Mouse (Mus musculus): Measurements from ENCODE around the gene Vegfd. TPM values are rescaled to one million over a fixed set of nuclear protein-coding genes. Genes with fewer than 3 reads are reported as not detected.

Vegfd gene
- polyA plus RNA-seq, 1 experiment from 2014 or later, result 0.52 TPM

DNA sequence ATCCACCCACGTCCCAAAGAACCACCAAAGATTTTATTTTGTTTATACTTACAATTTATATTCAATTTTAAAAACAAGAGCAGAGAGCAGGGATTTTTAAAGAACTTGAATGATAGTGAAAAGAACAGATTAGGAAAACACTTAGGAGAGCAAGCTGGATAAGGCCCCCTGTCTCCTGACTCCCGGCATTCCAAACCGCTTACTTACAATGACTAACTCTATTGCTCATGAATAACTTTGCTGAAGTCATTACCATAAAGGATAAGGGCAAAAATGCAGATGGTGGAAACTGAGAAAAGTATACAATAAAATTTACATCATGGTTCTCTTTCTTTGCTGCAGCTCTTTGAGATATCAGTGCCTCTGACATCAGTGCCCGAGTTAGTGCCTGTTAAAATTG is 20.9 kb downstream of the Vegfd start:
- Histone ChIP-seq H3K27me3 (no peaks in the 10 kb centered on the region), H3K27ac (no peak overlapping the region), H3K9ac (no peak overlapping the region), H3K4me3 (no peak overlapping the region), H3K36me3 (no peaks in the 10 kb centered on the region), H3K4me2 (no peak overlapping the region), H3K4me1 (replicated peaks) (no peaks in the 10 kb centered on the region), H3K9me3 (no peaks in the 10 kb centered on the region)
- ATAC-seq (ENCODE audit: low FRiP score), result no peak
- WGBS, result 85% methylated on average over 4 of the region's 4 CpGs

DNA sequence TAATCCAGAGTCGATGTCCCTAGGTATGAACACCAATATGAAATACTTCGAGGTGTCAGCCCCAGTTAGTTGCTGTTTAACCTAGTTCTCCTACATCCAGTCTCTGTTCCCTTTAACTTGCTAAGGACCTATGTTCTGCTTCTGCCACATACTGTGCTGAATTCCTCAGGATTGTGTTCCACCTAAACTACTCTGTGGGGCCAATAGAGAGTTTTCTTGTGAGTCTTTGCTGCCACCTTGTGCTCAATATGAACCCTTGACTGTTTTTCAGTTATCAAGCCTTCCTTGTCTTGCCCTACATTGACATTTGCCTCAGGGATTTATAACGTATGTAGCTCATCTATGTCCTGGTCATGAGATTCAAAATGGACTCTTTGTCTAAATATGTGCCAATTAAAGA is 25.3 kb downstream of the Vegfd start:
- no peaks in the 10 kb centered on the region for H3K4me1 ChIP-seq (replicated peaks)
- no peak overlapping the region for H3K4me2 ChIP-seq
- H3K27me3 ChIP-seq, result no peaks in the 10 kb centered on the region
- 61% methylated on average over 3 of the region's 3 CpGs for WGBS
- no peak overlapping the region for H3K4me3 ChIP-seq
- H3K9me3 ChIP-seq, result no peaks in the 10 kb centered on the region
- H3K36me3 ChIP-seq, result no peaks in the 10 kb centered on the region
- H3K9ac ChIP-seq, result no peak overlapping the region
- no peak for ATAC-seq (ENCODE audit: low FRiP score)
- H3K27ac ChIP-seq, result no peak overlapping the region

DNA sequence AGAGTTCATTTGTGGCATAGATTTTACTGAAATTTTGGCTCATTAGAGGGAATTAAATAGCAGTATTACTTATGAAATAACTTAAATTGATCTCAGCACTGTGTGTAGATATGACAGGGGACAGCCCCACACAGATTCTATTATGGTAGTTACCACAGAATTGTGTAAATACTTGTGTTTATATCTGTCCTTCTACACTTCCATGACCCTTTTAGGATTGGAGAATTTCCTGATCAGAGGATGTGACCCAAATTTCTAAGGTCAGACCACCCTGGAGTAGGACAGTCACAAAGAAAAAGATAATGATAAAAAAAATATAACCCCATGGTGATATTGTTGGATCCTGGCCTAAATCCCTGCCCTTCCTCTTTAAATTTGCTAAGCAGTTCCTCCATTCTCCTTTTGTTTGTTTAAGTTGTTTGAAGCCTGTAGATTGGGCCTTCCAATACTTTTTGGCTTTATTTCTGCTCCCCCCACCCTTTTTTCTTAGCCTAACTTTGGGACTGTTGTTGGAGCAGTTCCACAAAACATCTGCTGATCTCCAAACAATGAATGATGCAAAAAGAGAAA is 32.0 kb downstream of the Vegfd start:
- Histone ChIP-seq H3K27ac (no peak overlapping the region), H3K4me1 (replicated peaks) (no peaks in the 10 kb centered on the region), H3K27me3 (0 out of 2 replicates have a peak, but pooled peaks cover 5% of the 10 kb centered on the region), H3K4me2 (no peak overlapping the region), H3K36me3 (no peaks in the 10 kb centered on the region), H3K9ac (no peak overlapping the region), H3K4me3 (no peak overlapping the region), H3K9me3 (no peaks in the 10 kb centered on the region)
- ATAC-seq (ENCODE audit: low FRiP score), result no peak

- 85% methylated on average over 9 of the region's 9 CpGs for WGBS
- ATAC-seq (ENCODE audit: low FRiP score), result no peak
Measured at GRCm38 (mm10) chrX:164406133-164407022, 33.2 kb downstream of the Vegfd start.

DNA sequence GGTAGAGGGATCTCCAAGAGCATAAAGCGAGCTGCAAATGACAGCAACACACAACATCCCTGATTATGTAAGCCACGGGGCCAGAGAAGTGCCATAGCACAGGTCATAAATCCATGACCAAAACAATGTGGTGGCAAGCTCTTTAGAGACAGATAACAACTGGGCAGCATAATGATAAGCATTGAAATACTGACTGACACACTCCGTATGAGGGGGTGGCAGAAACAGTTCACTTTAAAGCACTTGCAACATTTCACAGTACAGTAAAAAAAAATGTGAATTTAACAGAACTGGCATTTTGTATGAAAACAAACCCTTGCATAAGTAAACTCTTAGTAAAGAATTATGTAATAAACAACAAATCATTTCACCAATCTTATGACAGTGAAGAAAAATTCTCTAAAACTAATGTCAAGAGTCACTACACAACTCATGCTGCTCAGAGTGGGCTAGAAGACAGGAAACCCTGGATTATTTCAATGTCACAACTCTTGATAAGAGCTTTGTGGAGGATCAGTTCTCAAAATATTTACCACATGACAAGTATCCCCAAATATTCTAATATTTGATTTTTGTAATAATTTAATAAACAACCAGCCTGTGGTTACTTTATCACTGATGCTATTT is 35.2 kb downstream of the Vegfd start:
- H3K36me3 ChIP-seq, result no peaks in the 10 kb centered on the region
- H3K4me3 ChIP-seq, result no peak overlapping the region
- 0 out of 2 replicates have a peak, but pooled peaks cover 5% of the 10 kb centered on the region for H3K27me3 ChIP-seq
- no peak for ATAC-seq (ENCODE audit: low FRiP score)
- 80% methylated on average over 3 of the region's 3 CpGs for WGBS
- H3K9ac ChIP-seq, result no peak overlapping the region
- H3K4me2 ChIP-seq, result no peak overlapping the region
- no peaks in the 10 kb centered on the region for H3K9me3 ChIP-seq
- no peak overlapping the region for H3K27ac ChIP-seq
- H3K4me1 ChIP-seq (replicated peaks), result no peaks in the 10 kb centered on the region

More at GRCm38 (mm10) chrX:164406133-164407022, 33.2 kb downstream of the Vegfd start:
- Histone ChIP-seq H3K27me3 (0 out of 2 replicates have a peak, but pooled peaks cover 5% of the 10 kb centered on the region), H3K4me2 (no peak overlapping the region), H3K9ac (no peak overlapping the region), H3K4me1 (replicated peaks) (no peaks in the 10 kb centered on the region), H3K9me3 (no peaks in the 10 kb centered on the region), H3K36me3 (no peaks in the 10 kb centered on the region), H3K4me3 (no peak overlapping the region), H3K27ac (no peak overlapping the region)

DNA sequence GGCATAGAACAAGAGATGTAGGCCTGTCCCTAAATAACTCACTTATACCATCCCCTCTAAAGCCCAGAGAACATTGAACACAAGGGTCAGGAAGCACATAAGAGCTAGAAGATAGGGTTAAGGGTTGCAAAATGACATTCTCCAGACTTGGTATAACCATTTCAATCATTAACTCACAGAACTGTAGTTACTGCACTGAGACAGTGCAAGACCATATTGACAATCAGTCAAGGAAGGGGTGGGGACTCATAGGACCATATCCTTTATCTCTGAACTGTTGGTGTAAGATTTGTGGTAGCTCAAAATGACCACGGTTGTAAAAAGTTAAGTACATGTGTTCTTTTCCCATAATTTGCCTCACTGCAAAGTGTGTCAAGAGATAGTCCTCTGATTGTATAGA is 37.4 kb downstream of the Vegfd start:
- Histone ChIP-seq H3K4me1 (replicated peaks) (no peaks in the 10 kb centered on the region), H3K36me3 (no peaks in the 10 kb centered on the region), H3K27me3 (0 out of 2 replicates have a peak, but pooled peaks cover 11% of the 10 kb centered on the region), H3K9ac (no peak overlapping the region), H3K4me2 (no peak overlapping the region), H3K9me3 (no peaks in the 10 kb centered on the region), H3K4me3 (no peak overlapping the region), H3K27ac (no peak overlapping the region)
- 94% methylated on average over 1 of the region's 1 CpGs for WGBS
- ATAC-seq (ENCODE audit: low FRiP score), result no peak

DNA sequence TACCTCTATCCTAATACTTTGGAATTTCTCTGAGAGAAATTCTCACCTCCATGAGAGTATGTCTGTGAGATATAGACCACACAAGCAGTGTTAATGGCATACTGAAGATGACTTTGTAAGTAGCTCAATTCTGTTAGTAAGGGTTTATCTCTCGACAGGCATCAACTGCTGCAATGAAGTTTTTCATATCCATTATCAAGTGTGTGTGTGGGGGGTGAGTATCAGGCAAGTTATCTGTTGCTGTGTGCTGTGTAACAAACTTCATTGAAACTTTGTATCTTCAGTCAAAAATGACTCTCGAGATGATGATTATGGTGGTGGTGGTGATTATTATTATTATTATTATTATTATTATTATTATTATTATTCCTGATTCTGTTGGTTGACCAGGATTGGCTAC is 43.6 kb downstream of the Vegfd start:
- peaks cover 7% of the 10 kb centered on the region for H3K4me1 ChIP-seq (replicated peaks)
- no peaks in the 10 kb centered on the region for H3K9me3 ChIP-seq
- peaks cover 6% of the 10 kb centered on the region; the same call in 1 of the 2 replicates for H3K27me3 ChIP-seq
- H3K36me3 ChIP-seq, result no peaks in the 10 kb centered on the region
- no peak overlapping the region for H3K4me2 ChIP-seq
- no peak overlapping the region for H3K4me3 ChIP-seq
- 85% methylated on average over 2 of the region's 2 CpGs for WGBS
- H3K9ac ChIP-seq, result no peak overlapping the region
- no peak overlapping the region for H3K27ac ChIP-seq
- ATAC-seq (ENCODE audit: low FRiP score), result no peak

DNA sequence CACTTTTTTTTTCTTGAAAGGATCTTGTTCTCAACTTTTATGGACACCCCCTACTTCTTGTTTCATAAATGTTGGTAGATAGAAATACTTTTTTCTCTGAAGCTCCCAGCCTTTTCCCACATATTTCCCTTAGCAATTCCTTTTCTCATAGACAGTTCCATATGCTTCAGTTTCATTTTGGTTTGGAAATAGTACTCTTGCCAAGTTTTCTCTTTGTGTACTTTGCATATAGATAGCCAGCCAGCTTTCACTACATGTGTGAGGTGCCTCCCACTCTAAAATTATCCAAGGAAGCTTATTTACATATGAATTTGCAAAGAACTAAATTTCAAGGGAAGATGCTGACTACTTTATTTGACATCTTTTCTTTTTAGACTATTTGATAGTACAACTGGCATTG is 44.8 kb downstream of the Vegfd start:
- H3K4me3 ChIP-seq, result no peak overlapping the region
- no peak for ATAC-seq (ENCODE audit: low FRiP score)

DNA sequence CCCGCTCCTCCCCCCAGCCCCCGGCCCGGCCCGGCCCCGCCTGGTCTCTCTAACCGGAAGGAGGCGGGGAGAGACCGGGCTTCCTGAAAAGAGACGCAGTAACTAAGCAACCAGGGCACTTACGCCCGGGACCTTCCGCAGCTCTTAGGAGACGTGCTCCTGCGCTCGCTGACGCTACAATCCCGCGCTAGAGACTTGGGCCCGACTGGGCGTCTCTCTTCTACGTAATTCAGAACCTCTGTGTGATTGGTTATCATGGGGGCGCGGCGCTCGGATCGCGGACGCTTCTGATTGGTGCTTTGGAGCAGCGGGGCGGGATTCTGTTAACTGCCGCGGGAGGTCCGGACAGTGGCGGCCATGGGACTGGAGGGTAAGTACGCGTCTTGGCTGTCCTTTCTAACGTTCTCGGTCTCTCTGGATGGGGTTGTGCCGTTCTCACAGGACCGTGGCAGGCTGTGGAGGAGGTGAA is 46.3 kb downstream of the Vegfd start, which contains the start of gene Piga:
Gene Piga, plus strand, starts transcription at position 317 of the 469 bp plus-strand sequence.
- peak; percentile 100 for ATAC-seq (ENCODE audit: low FRiP score)
- 8% methylated on average over 40 of the region's 40 CpGs for WGBS
- peak within 1 kb of the TSS; percentile 71 for H3K9ac ChIP-seq

More for the DNA sequence above, 44.8 kb downstream of the Vegfd start:
- Histone ChIP-seq H3K9me3 (no peaks in the 10 kb centered on the region), H3K27me3 (peaks cover 6% of the 10 kb centered on the region; the same call in 1 of the 2 replicates), H3K9ac (no peak overlapping the region), H3K4me1 (replicated peaks) (peaks cover 7% of the 10 kb centered on the region), H3K36me3 (no peaks in the 10 kb centered on the region), H3K4me2 (no peak overlapping the region), H3K27ac (no peak overlapping the region)

DNA sequence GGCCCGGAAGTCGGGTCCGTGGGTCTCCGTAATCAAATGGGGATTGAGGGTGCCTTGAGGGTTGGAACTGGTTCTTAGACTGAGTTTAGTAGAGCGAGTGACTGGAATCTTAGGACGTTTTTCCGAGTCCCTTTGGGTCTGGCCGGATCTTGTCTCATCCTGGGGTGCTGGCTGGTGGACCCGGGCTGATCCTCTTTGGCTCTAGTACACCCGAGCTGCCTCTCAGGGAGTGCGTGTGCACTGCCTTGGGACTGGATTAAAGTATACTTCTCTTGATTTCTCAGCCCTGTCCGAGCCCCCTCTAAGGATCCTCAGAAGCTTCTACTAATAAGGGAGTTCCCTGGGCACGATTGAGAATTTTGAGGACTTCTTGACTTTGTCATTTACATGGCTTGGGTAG is 46.8 kb downstream of the Vegfd start:
- H3K4me2 ChIP-seq, result peak overlapping the region; percentile 62
- peak; percentile 41; the same call in 1 of the 2 replicates for ATAC-seq (ENCODE audit: low FRiP score)
- H3K4me3 ChIP-seq, result peak overlapping the region; percentile 52
- peak overlapping the region; percentile 71 for H3K9ac ChIP-seq
- H3K27ac ChIP-seq, result peak overlapping the region; percentile 48
- 19% methylated on average over 13 of the region's 13 CpGs for WGBS
- H3K4me1 ChIP-seq (replicated peaks), result peaks cover 7% of the 10 kb centered on the region
- H3K27me3 ChIP-seq, result no peaks in the 10 kb centered on the region; the same call in 1 of the 2 replicates
- H3K36me3 ChIP-seq, result no peaks in the 10 kb centered on the region
- no peaks in the 10 kb centered on the region for H3K9me3 ChIP-seq

More for the DNA sequence above, 46.3 kb downstream of the Vegfd start, which contains the start of gene Piga:
- no peaks in the 10 kb centered on the region for H3K36me3 ChIP-seq
- H3K4me1 ChIP-seq (replicated peaks), result peaks cover 7% of the 10 kb centered on the region
- H3K27me3 ChIP-seq, result peaks cover 3% of the 10 kb centered on the region; the same call in 1 of the 2 replicates
- peak within 1 kb of the TSS; percentile 48 for H3K27ac ChIP-seq
- H3K9me3 ChIP-seq, result no peaks in the 10 kb centered on the region
- peak within 1 kb of the TSS; percentile 52 for H3K4me3 ChIP-seq
- H3K4me2 ChIP-seq, result peak within 1 kb of the TSS; percentile 62

DNA sequence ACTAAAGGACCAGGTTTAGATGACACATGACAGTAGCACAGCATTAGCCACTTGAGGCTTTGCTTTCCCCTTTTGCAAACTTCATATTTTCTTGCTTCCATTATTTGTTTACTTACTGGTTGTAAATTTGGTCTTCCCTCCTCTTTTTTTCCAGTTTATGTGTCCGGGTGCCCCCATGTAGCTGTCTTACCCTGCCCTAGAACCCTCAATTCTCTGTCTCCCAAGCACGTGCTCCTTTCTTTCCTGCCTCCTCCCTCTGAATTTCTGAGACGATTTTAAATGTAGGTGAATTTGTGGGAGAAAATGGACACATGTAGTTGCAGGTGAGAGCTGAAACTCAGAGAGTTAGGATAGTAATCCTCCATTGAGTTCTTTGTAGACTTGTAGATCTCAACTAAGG is 47.3 kb downstream of the Vegfd start:
- no peaks in the 10 kb centered on the region; the same call in 1 of the 2 replicates for H3K27me3 ChIP-seq
- 44% methylated on average over 3 of the region's 3 CpGs for WGBS
- peak overlapping the region; percentile 62 for H3K4me2 ChIP-seq
- peak overlapping the region; percentile 52 for H3K4me3 ChIP-seq
- no peak for ATAC-seq (ENCODE audit: low FRiP score)
- peak overlapping the region; percentile 19; the same call in 1 of the 2 replicates for H3K9ac ChIP-seq
- H3K4me1 ChIP-seq (replicated peaks), result peaks cover 7% of the 10 kb centered on the region
- no peaks in the 10 kb centered on the region for H3K9me3 ChIP-seq
- H3K27ac ChIP-seq, result no peak overlapping the region
- H3K36me3 ChIP-seq, result no peaks in the 10 kb centered on the region

GRCm38 (mm10) chrX:164424821-164425220 is 51.6 kb downstream of the Vegfd start:
- Histone ChIP-seq H3K27me3 (no peaks in the 10 kb centered on the region), H3K9ac (no peak overlapping the region), H3K36me3 (0 out of 2 replicates have a peak, but pooled peaks cover 3% of the 10 kb centered on the region), H3K9me3 (no peaks in the 10 kb centered on the region), H3K27ac (no peak overlapping the region), H3K4me2 (no peak overlapping the region), H3K4me3 (no peak overlapping the region), H3K4me1 (replicated peaks) (peaks cover 7% of the 10 kb centered on the region)
- ATAC-seq (ENCODE audit: low FRiP score), result no peak
- WGBS, result 85% methylated on average over 1 of the region's 1 CpGs
